Mouse (Mus musculus) lung, embryonic 14.5 days (tissue): ENCODE data around the gene Rag1. TPM values are rescaled to one million over a fixed set of nuclear protein-coding genes. Genes with fewer than 3 reads are reported as not detected.
A peak's percentile ranks its signal among the peaks of the same experiment; 100 is the strongest.

Experiments used
- ATAC-seq: fragments of 200-750 bp; cut with Nextera tagmentation; 2 replicates; pipeline ENCODE4 v1.8.0; 2017; ENCODE audit warnings: mild to moderate bottlenecking, moderate TSS enrichment, moderate library complexity; ENCODE audit not compliant: insufficient read depth
- DNase-seq: peaks from one replicate; pipeline ENCODE4 v3.0.0-alpha.2; 2015
- H3K27ac ChIP-seq: fragments of 300-500 bp; sonication (generic); 2 replicates; pipeline ENCODE4 v1.5.1; 2014; ENCODE audit warnings: low read depth, mild to moderate bottlenecking, moderate library complexity
- H3K27me3 ChIP-seq: fragments of 300-500 bp; sonication (generic); 2 replicates; pipeline ENCODE4 v1.6.1; 2014; ENCODE audit warnings: low read length, control low read depth; ENCODE audit not compliant: insufficient read depth
- H3K36me3 ChIP-seq: fragments of 300-500 bp; sonication (generic); 2 replicates; pipeline ENCODE4 v1.6.1; 2014; ENCODE audit warnings: control low read depth; ENCODE audit not compliant: insufficient read depth
- H3K4me1 ChIP-seq: fragments of 300-500 bp; sonication (generic); 2 replicates; pipeline ENCODE4 v1.6.1; 2014; ENCODE audit warnings: antibody characterized with exemption, control low read depth; ENCODE audit not compliant: insufficient read depth
- H3K4me2 ChIP-seq: fragments of 300-500 bp; sonication (generic); 2 replicates; pipeline ENCODE4 v1.6.1; 2014; ENCODE audit warnings: mild to moderate bottlenecking
- H3K4me3 ChIP-seq: fragments of 300-500 bp; sonication (generic); 2 replicates; pipeline ENCODE4 v1.5.1; 2014; ENCODE audit warnings: low read depth, low read length
- H3K9ac ChIP-seq: fragments of 300-500 bp; sonication (generic); 2 replicates; pipeline ENCODE4 v1.6.1; 2014
- H3K9me3 ChIP-seq: fragments of 300-500 bp; sonication (generic); 2 replicates; pipeline ENCODE4 v1.6.1; 2016; ENCODE audit warnings: low read depth, low read length, control low read depth
- CTCF ChIP-seq: IDR thresholded peaks from 2 replicates; pipeline ENCODE4 v1.5.1; 2016; ENCODE audit warnings: antibody characterized with exemption, low read depth
- WGBS: fragments of 180-500 bp; shearing (Covaris S2); extraction: QIAGEN DNeasy Blood & Tissue Kit; methylation state at CpG from one replicate; pipeline ENCODE4 v1.1.7; 2014; 5-methylcytosine and 5-hydroxymethylcytosine counted together
- polyA plus RNA-seq: library from polyadenylated mRNA; unstranded; fragments of >200 nt; fragmentation: Nextera tagmentation; extraction: Ambion mirVana; gene quantifications from 2 replicates; pipeline ENCODE4 v1.2.1, GENCODE M21; 2014

The Rag1 gene
- polyA plus RNA-seq, 1 experiment from 2014 or later: not detected

GRCm38 (mm10) chr2:101598190-101599181, 50.8 kb downstream of the Rag1 start:
- no peak overlapping the region for H3K4me2 ChIP-seq

GRCm38 (mm10) chr2:101597186-101597585, 52.1 kb downstream of the Rag1 start:
- no peaks in the 10 kb centered on the region for H3K4me1 ChIP-seq
- no peak overlapping the region for H3K9ac ChIP-seq
- peak; percentile 49; the same call in 1 of the 2 replicates for ATAC-seq
- H3K27me3 ChIP-seq: no peaks in the 10 kb centered on the region
- H3K4me2 ChIP-seq: no peak overlapping the region
- no peaks in the 10 kb centered on the region for H3K9me3 ChIP-seq
- no peak overlapping the region for H3K27ac ChIP-seq
- no peaks in the 10 kb centered on the region for H3K36me3 ChIP-seq
- peak; percentile 46 for TF ChIP-seq CTCF
- H3K4me3 ChIP-seq: no peak overlapping the region
- peak; percentile 36 for DNase-seq

More at GRCm38 (mm10) chr2:101598190-101599181, 50.8 kb downstream of the Rag1 start:
- Histone ChIP-seq H3K9ac (no peak overlapping the region), H3K4me3 (no peak overlapping the region), H3K4me1 (no peaks in the 10 kb centered on the region), H3K9me3 (no peaks in the 10 kb centered on the region), H3K27me3 (no peaks in the 10 kb centered on the region), H3K36me3 (no peaks in the 10 kb centered on the region), H3K27ac (no peak overlapping the region)
- no peak for ATAC-seq
- no peak for DNase-seq
- TF ChIP-seq CTCF: no peak
- 78% methylated on average over 13 of the region's 13 CpGs for WGBS

- Histone ChIP-seq H3K9ac (no peak overlapping the region), H3K4me2 (no peak overlapping the region), H3K4me3 (no peak overlapping the region), H3K27ac (no peak overlapping the region), H3K36me3 (no peaks in the 10 kb centered on the region), H3K9me3 (no peaks in the 10 kb centered on the region), H3K27me3 (no peaks in the 10 kb centered on the region), H3K4me1 (no peaks in the 10 kb centered on the region)
- WGBS: 81% methylated on average over 5 of the region's 5 CpGs
- DNase-seq: no peak
- TF ChIP-seq CTCF: no peak
- ATAC-seq: no peak
Measured at GRCm38 (mm10) chr2:101594681-101595080, 54.6 kb downstream of the Rag1 start.

- 78% methylated on average over 8 of the region's 8 CpGs for WGBS
- no peak for TF ChIP-seq CTCF
- H3K9ac ChIP-seq: no peak overlapping the region
- no peaks in the 10 kb centered on the region for H3K36me3 ChIP-seq
- H3K27me3 ChIP-seq: no peaks in the 10 kb centered on the region
- no peak overlapping the region for H3K27ac ChIP-seq
- no peak overlapping the region for H3K4me3 ChIP-seq
- H3K4me2 ChIP-seq: no peak overlapping the region
- H3K4me1 ChIP-seq: no peaks in the 10 kb centered on the region
- no peaks in the 10 kb centered on the region for H3K9me3 ChIP-seq
- no peak for DNase-seq
- no peak for ATAC-seq
Measured at GRCm38 (mm10) chr2:101592886-101593285, 56.4 kb downstream of the Rag1 start.

GRCm38 (mm10) chr2:101592023-101592841, 57.1 kb downstream of the Rag1 start:
- Histone ChIP-seq H3K9ac (no peak overlapping the region), H3K27me3 (no peaks in the 10 kb centered on the region), H3K4me2 (no peak overlapping the region), H3K36me3 (no peaks in the 10 kb centered on the region), H3K4me3 (no peak overlapping the region), H3K27ac (no peak overlapping the region), H3K9me3 (no peaks in the 10 kb centered on the region), H3K4me1 (no peaks in the 10 kb centered on the region)
- DNase-seq: no peak
- no peak for ATAC-seq
- WGBS: 41% methylated on average over 10 of the region's 10 CpGs
- no peak for TF ChIP-seq CTCF

GRCm38 (mm10) chr2:101591356-101591755, 57.9 kb downstream of the Rag1 start:
- Histone ChIP-seq H3K4me1 (no peaks in the 10 kb centered on the region), H3K9me3 (no peaks in the 10 kb centered on the region), H3K4me3 (no peak overlapping the region), H3K36me3 (no peaks in the 10 kb centered on the region), H3K9ac (no peak overlapping the region), H3K4me2 (no peak overlapping the region), H3K27me3 (no peaks in the 10 kb centered on the region), H3K27ac (no peak overlapping the region)
- DNase-seq (no peak), ATAC-seq (no peak)
- 73% methylated on average over 8 of the region's 8 CpGs for WGBS
- no peak for TF ChIP-seq CTCF

Other genes with a start within 250 kb of the Rag1 start
- not detected in 2 replicates for gene Rag2, start 24.8 kb downstream of the Rag1 start, polyA plus RNA-seq
- gene B230118H07Rik, start within 50 bp of the Rag1 start, polyA plus RNA-seq: 52.4 and 53.9 TPM in 2 replicates
- 15.4 and 16.9 TPM in 2 replicates for gene Traf6, start 28.9 kb upstream of the Rag1 start, polyA plus RNA-seq
- gene Prr5l, start 233.5 kb upstream of the Rag1 start, polyA plus RNA-seq: 42.0 and 48.9 TPM in 2 replicates
- gene Commd9, start 236.7 kb upstream of the Rag1 start, polyA plus RNA-seq: 56.8 and 60.3 TPM in 2 replicates